Mouse (Mus musculus) limb, embryonic 11.5 days (tissue): Measurements from ENCODE around the gene Ankar. TPM values are rescaled to one million over a fixed set of nuclear protein-coding genes. Genes with fewer than 3 reads are reported as not detected.

Source experiments
- ATAC-seq: fragments of 200-750 bp; cut with Nextera tagmentation; 2 replicates; pipeline ENCODE4 v1.8.0; 2017; ENCODE audit warnings: low read depth; ENCODE audit not compliant: insufficient number of reproducible peaks, low FRiP score, low TSS enrichment
- DNase-seq: peaks from one replicate; pipeline ENCODE4 v3.0.0-alpha.2; 2015; ENCODE audit warnings: low spot score
- H3K27ac ChIP-seq: fragments of 300-500 bp; sonication (generic); replicated peaks from 2 replicates; pipeline ENCODE4 v1.5.1; 2014; ENCODE audit warnings: low read depth, mild to moderate bottlenecking, low read length
- H3K27me3 ChIP-seq: fragments of 300-500 bp; sonication (generic); 2 replicates; pipeline ENCODE4 v1.6.1; 2014; ENCODE audit warnings: mild to moderate bottlenecking, low read length, mixed read lengths; ENCODE audit not compliant: control insufficient read depth, insufficient read depth
- H3K36me3 ChIP-seq: fragments of 300-500 bp; sonication (generic); 2 replicates; pipeline ENCODE4 v1.6.1; 2014; ENCODE audit warnings: mild to moderate bottlenecking, low read length, moderate library complexity, mixed read lengths; ENCODE audit not compliant: control insufficient read depth, insufficient read depth
- H3K4me1 ChIP-seq: fragments of 300-500 bp; sonication (generic); 2 replicates; pipeline ENCODE4 v1.6.1; 2014; ENCODE audit warnings: low read length, mixed read lengths; ENCODE audit not compliant: control insufficient read depth, insufficient read depth
- H3K4me2 ChIP-seq: fragments of 300-500 bp; sonication (generic); 2 replicates; pipeline ENCODE4 v1.6.1; 2014; ENCODE audit warnings: low read depth, mild to moderate bottlenecking, moderate library complexity; ENCODE audit not compliant: severe bottlenecking
- H3K4me3 ChIP-seq: fragments of 300-500 bp; sonication (generic); 2 replicates; pipeline ENCODE4 v1.5.1; 2014; ENCODE audit warnings: low read depth, low read length
- H3K9ac ChIP-seq: fragments of 300-500 bp; sonication (generic); 2 replicates; pipeline ENCODE4 v1.6.1; 2014; ENCODE audit warnings: mild to moderate bottlenecking, low read length
- H3K9me3 ChIP-seq: fragments of 300-500 bp; sonication (generic); 2 replicates; pipeline ENCODE4 v1.6.1; 2016; ENCODE audit warnings: low read length; ENCODE audit not compliant: control insufficient read depth
- WGBS: fragments of 180-500 bp; shearing (Covaris S2); extraction: QIAGEN DNeasy Blood & Tissue Kit; methylation state at CpG from one replicate; pipeline ENCODE4 v1.1.7; 2014; 5-methylcytosine and 5-hydroxymethylcytosine counted together
- polyA plus RNA-seq: library from polyadenylated mRNA; unstranded; fragments of >200 nt; fragmentation: Nextera tagmentation; extraction: Ambion mirVana; gene quantifications from 2 replicates; pipeline ENCODE4 v1.2.1, GENCODE M21; 2014

Ankar gene
- polyA plus RNA-seq, 1 experiment from 2014 or later: not detected

GRCm38 (mm10) chr1:72696256-72696655, 4.1 kb downstream of the Ankar start:
- ATAC-seq (no peak), DNase-seq (no peak)
- 54% methylated on average over 3 of the region's 3 CpGs for WGBS
- no peak overlapping the region for H3K9ac ChIP-seq
- no peak overlapping the region for H3K27ac ChIP-seq
- no peaks in the 10 kb centered on the region for H3K36me3 ChIP-seq
- H3K9me3 ChIP-seq: no peaks in the 10 kb centered on the region
- H3K4me3 ChIP-seq: no peak overlapping the region
- no peaks in the 10 kb centered on the region for H3K4me1 ChIP-seq
- H3K27me3 ChIP-seq: no peaks in the 10 kb centered on the region
- H3K4me2 ChIP-seq: no peak overlapping the region

- no peaks in the 10 kb centered on the region for H3K36me3 ChIP-seq
- 52% methylated on average over 3 of the region's 3 CpGs for WGBS
- DNase-seq: no peak
- no peaks in the 10 kb centered on the region for H3K9me3 ChIP-seq
- H3K4me3 ChIP-seq: no peak overlapping the region
- no peaks in the 10 kb centered on the region for H3K27me3 ChIP-seq
- H3K27ac ChIP-seq: no peak overlapping the region
- no peak overlapping the region for H3K4me2 ChIP-seq
- H3K9ac ChIP-seq: no peak overlapping the region
- no peak for ATAC-seq
- no peaks in the 10 kb centered on the region for H3K4me1 ChIP-seq
These were observed 27.3 kb downstream of the Ankar start for GRCm38 (mm10) chr1:72673070-72673469.

- H3K4me2 ChIP-seq: peak overlapping the region; percentile 39
- peak overlapping the region; percentile 23; the same call in 1 of the 2 replicates for H3K4me3 ChIP-seq
- H3K36me3 ChIP-seq: no peaks in the 10 kb centered on the region
- no peaks in the 10 kb centered on the region for H3K27me3 ChIP-seq
- H3K4me1 ChIP-seq: no peaks in the 10 kb centered on the region
- peak; percentile 87 for DNase-seq
- 0 out of 2 replicates have a peak, but pooled peaks have one; percentile 65 for ATAC-seq
- H3K9ac ChIP-seq: 0 out of 2 replicates have a peak overlapping the region, but pooled peaks have one; percentile 12
- H3K27ac ChIP-seq: no peak overlapping the region
- 37% methylated on average over 49 of the region's 49 CpGs for WGBS
- H3K9me3 ChIP-seq: no peaks in the 10 kb centered on the region
These were observed 59.5 kb downstream of the Ankar start for GRCm38 (mm10) chr1:72640658-72641410.

- no peaks in the 10 kb centered on the region for H3K4me1 ChIP-seq
- WGBS: 62% methylated on average over 5 of the region's 5 CpGs
- no peak overlapping the region for H3K27ac ChIP-seq
- no peak overlapping the region for H3K9ac ChIP-seq
- no peaks in the 10 kb centered on the region for H3K27me3 ChIP-seq
- no peak overlapping the region for H3K4me2 ChIP-seq
- peaks cover 5% of the 10 kb centered on the region; the same call in 1 of the 2 replicates for H3K36me3 ChIP-seq
- DNase-seq (no peak), ATAC-seq (no peak)
- no peaks in the 10 kb centered on the region for H3K9me3 ChIP-seq
- no peak overlapping the region for H3K4me3 ChIP-seq
These were observed 65.2 kb downstream of the Ankar start for GRCm38 (mm10) chr1:72635221-72635620.

GRCm38 (mm10) chr1:72612172-72612571, 88.2 kb downstream of the Ankar start:
- 89% methylated on average over 6 of the region's 6 CpGs for WGBS
- Histone ChIP-seq H3K9me3 (no peaks in the 10 kb centered on the region), H3K4me1 (no peaks in the 10 kb centered on the region), H3K4me2 (no peak overlapping the region), H3K4me3 (no peak overlapping the region), H3K9ac (no peak overlapping the region), H3K27me3 (no peaks in the 10 kb centered on the region), H3K36me3 (peaks cover 13% of the 10 kb centered on the region), H3K27ac (no peak overlapping the region)
- DNase-seq (no peak), ATAC-seq (no peak)

- H3K36me3 ChIP-seq: peaks cover 9% of the 10 kb centered on the region
- H3K4me1 ChIP-seq: no peaks in the 10 kb centered on the region
- H3K9ac ChIP-seq: no peak overlapping the region
- H3K27ac ChIP-seq: no peak overlapping the region
- H3K4me3 ChIP-seq: no peak overlapping the region
- no peaks in the 10 kb centered on the region for H3K27me3 ChIP-seq
- no peaks in the 10 kb centered on the region for H3K9me3 ChIP-seq
- DNase-seq: peak; percentile 23
- ATAC-seq: no peak
- WGBS: 85% methylated on average over 23 of the region's 23 CpGs
- H3K4me2 ChIP-seq: no peak overlapping the region
These were observed 90.2 kb downstream of the Ankar start for GRCm38 (mm10) chr1:72609887-72610877.

- no peaks in the 10 kb centered on the region for H3K9me3 ChIP-seq
- no peak overlapping the region for H3K4me2 ChIP-seq
- H3K9ac ChIP-seq: no peak overlapping the region
- WGBS: 90% methylated on average over 10 of the region's 10 CpGs
- ATAC-seq (no peak), DNase-seq (no peak)
- no peaks in the 10 kb centered on the region for H3K27me3 ChIP-seq
- H3K4me1 ChIP-seq: no peaks in the 10 kb centered on the region
- no peak overlapping the region for H3K4me3 ChIP-seq
- no peak overlapping the region for H3K27ac ChIP-seq
- H3K36me3 ChIP-seq: peaks cover 9% of the 10 kb centered on the region
These were observed 91.2 kb downstream of the Ankar start for GRCm38 (mm10) chr1:72609129-72609528.

GRCm38 (mm10) chr1:72606186-72606673, 94.1 kb downstream of the Ankar start:
- no peak overlapping the region for H3K9ac ChIP-seq
- ATAC-seq (no peak), DNase-seq (no peak)
- H3K9me3 ChIP-seq: no peaks in the 10 kb centered on the region
- H3K4me2 ChIP-seq: no peak overlapping the region
- 84% methylated on average over 12 of the region's 12 CpGs for WGBS
- no peaks in the 10 kb centered on the region for H3K27me3 ChIP-seq
- H3K36me3 ChIP-seq: peaks cover 3% of the 10 kb centered on the region; the same call in 1 of the 2 replicates
- no peak overlapping the region for H3K4me3 ChIP-seq
- H3K4me1 ChIP-seq: no peaks in the 10 kb centered on the region
- no peak overlapping the region for H3K27ac ChIP-seq
